Mouse (Mus musculus): ENCODE measurements at regions not wholly inside any gene's neighbourhood (a gene's known extent, or its start where the extent isn't known, plus 50 kb on each side); places are given as distances from the start of the nearest gene placed in this dataset.

GRCm38 (mm10) chr3:18725507-18725906 lies 777.3 kb downstream of the Cypt12 start:
- no peak for TF ChIP-seq CTCF (IDR thresholded peaks at IDR 0.05)
- Histone ChIP-seq H3K9ac (replicated peaks; ENCODE audit: low read length, poor library complexity, severe bottlenecking) (no peak overlapping the region), H3K9me3 (ENCODE audit: low read length) (no peaks in the 10 kb centered on the region), H3K4me1 (ENCODE audit: insufficient read depth, low read length) (no peaks in the 10 kb centered on the region), H3K27ac (ENCODE audit: low read depth, low read length) (no peak overlapping the region), H3K4me3 (ENCODE audit: low read depth, low read length) (no peak overlapping the region), H3K4me2 (ENCODE audit: low read depth, low read length, poor library complexity, severe bottlenecking) (no peak overlapping the region), H3K36me3 (ENCODE audit: insufficient read depth, low read length) (no peaks in the 10 kb centered on the region), H3K27me3 (ENCODE audit: insufficient read depth, low read length) (no peaks in the 10 kb centered on the region)
- DNase-seq (ENCODE audit: low spot score) (no peak), ATAC-seq (ENCODE audit: low FRiP score) (no peak)
- WGBS = 90% methylated on average over 1 of the region's 1 CpGs

DNA sequence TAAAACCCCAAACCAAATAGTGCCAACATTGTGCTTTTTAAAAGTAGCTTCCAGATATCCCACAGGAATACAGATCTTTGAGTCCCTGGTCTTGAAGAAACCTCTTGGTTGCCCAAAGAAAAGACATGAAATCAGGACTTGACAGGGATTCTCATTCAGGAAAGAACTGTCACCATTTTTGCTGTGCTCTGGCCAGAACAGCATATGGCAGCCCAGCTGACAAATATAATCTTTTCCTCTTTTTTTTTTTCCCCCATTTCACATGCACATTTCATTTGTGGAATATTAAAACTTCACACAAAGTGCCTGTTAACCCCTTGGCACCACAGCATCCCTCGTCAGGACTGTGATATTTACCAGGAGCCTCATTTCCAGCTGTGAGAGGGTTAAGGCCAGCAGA lies 783.0 kb downstream of the Cypt12 start:
- TF ChIP-seq CTCF (IDR thresholded peaks at IDR 0.05) = no peak
- no peak overlapping the region for H3K4me2 ChIP-seq (ENCODE audit: low read depth, low read length, poor library complexity, severe bottlenecking)
- H3K27ac ChIP-seq (ENCODE audit: low read depth, low read length) = no peak overlapping the region
- no peaks in the 10 kb centered on the region for H3K27me3 ChIP-seq (ENCODE audit: insufficient read depth, low read length)
- no peaks in the 10 kb centered on the region for H3K4me1 ChIP-seq (ENCODE audit: insufficient read depth, low read length)
- H3K9me3 ChIP-seq (ENCODE audit: low read length) = no peaks in the 10 kb centered on the region
- 45% methylated on average over 1 of the region's 1 CpGs for WGBS
- no peaks in the 10 kb centered on the region for H3K36me3 ChIP-seq (ENCODE audit: insufficient read depth, low read length)
- H3K9ac ChIP-seq (replicated peaks; ENCODE audit: low read length, poor library complexity, severe bottlenecking) = no peak overlapping the region
- no peak overlapping the region for H3K4me3 ChIP-seq (ENCODE audit: low read depth, low read length)
- ATAC-seq (ENCODE audit: low FRiP score) (no peak), DNase-seq (ENCODE audit: low spot score) (no peak)

GRCm38 (mm10) chr3:18731674-18732073 lies 783.5 kb downstream of the Cypt12 start:
- Histone ChIP-seq H3K9me3 (ENCODE audit: low read length) (no peaks in the 10 kb centered on the region), H3K27me3 (ENCODE audit: insufficient read depth, low read length) (no peaks in the 10 kb centered on the region), H3K9ac (replicated peaks; ENCODE audit: low read length, poor library complexity, severe bottlenecking) (no peak overlapping the region), H3K27ac (ENCODE audit: low read depth, low read length) (no peak overlapping the region), H3K4me2 (ENCODE audit: low read depth, low read length, poor library complexity, severe bottlenecking) (no peak overlapping the region), H3K4me1 (ENCODE audit: insufficient read depth, low read length) (no peaks in the 10 kb centered on the region), H3K36me3 (ENCODE audit: insufficient read depth, low read length) (no peaks in the 10 kb centered on the region), H3K4me3 (ENCODE audit: low read depth, low read length) (no peak overlapping the region)
- ATAC-seq (ENCODE audit: low FRiP score) (no peak), DNase-seq (ENCODE audit: low spot score) (no peak)
- WGBS = 73% methylated on average over 2 of the region's 2 CpGs
- TF ChIP-seq CTCF (IDR thresholded peaks at IDR 0.05) = no peak

DNA sequence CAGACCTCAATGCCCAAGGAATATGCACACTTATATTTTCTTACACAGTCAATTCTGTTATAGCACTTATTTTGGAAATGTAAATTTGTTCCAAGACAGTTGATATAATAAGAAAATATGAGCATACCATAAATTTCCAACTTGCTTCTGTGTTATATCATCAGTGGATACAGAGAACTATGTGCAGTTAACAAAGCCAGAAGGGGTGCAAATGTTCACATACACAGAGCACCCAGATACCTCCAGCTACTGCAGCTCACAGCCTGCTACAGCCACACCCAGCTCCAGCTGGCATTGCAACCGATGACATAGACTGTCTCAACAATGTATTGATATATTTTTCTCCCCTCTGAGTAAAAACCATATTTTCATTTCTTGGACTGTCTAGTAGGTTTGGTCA lies 785.3 kb downstream of the Cypt12 start:
- DNase-seq (ENCODE audit: low spot score) = no peak
- no peaks in the 10 kb centered on the region for H3K4me1 ChIP-seq (ENCODE audit: insufficient read depth, low read length)
- no peak overlapping the region for H3K4me2 ChIP-seq (ENCODE audit: low read depth, low read length, poor library complexity, severe bottlenecking)
- no peaks in the 10 kb centered on the region for H3K27me3 ChIP-seq (ENCODE audit: insufficient read depth, low read length)
- H3K4me3 ChIP-seq (ENCODE audit: low read depth, low read length) = no peak overlapping the region
- H3K9ac ChIP-seq (replicated peaks; ENCODE audit: low read length, poor library complexity, severe bottlenecking) = no peak overlapping the region
- ATAC-seq (ENCODE audit: low FRiP score) = no peak
- H3K9me3 ChIP-seq (ENCODE audit: low read length) = no peaks in the 10 kb centered on the region
- 80% methylated on average over 1 of the region's 1 CpGs for WGBS
- no peaks in the 10 kb centered on the region for H3K36me3 ChIP-seq (ENCODE audit: insufficient read depth, low read length)
- no peak for TF ChIP-seq CTCF (IDR thresholded peaks at IDR 0.05)
- no peak overlapping the region for H3K27ac ChIP-seq (ENCODE audit: low read depth, low read length)

DNA sequence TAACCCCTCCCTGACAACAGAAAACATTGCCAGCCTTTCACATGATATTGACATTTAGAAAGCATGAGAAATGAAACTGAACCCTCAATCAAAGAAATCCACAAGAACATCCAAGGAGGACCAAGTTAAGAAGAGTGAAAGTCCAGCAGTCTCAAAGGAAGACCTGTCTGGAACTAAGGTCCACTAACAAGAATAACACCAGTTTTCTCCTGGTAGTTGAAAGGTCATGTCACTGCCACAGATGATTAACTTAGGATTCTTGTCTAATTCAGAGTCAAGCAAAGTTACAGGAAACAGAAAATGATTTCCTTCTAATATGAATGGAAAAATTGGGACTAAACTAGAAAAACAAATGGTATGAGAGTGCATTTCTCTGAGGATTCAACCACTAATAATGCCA lies 790.7 kb downstream of the Cypt12 start:
- Histone ChIP-seq H3K4me2 (ENCODE audit: low read depth, low read length, poor library complexity, severe bottlenecking) (no peak overlapping the region), H3K4me3 (ENCODE audit: low read depth, low read length) (no peak overlapping the region), H3K9ac (replicated peaks; ENCODE audit: low read length, poor library complexity, severe bottlenecking) (no peak overlapping the region), H3K27ac (ENCODE audit: low read depth, low read length) (no peak overlapping the region), H3K27me3 (ENCODE audit: insufficient read depth, low read length) (no peaks in the 10 kb centered on the region), H3K9me3 (ENCODE audit: low read length) (no peaks in the 10 kb centered on the region), H3K36me3 (ENCODE audit: insufficient read depth, low read length) (no peaks in the 10 kb centered on the region), H3K4me1 (ENCODE audit: insufficient read depth, low read length) (no peaks in the 10 kb centered on the region)
- DNase-seq (ENCODE audit: low spot score) (no peak), ATAC-seq (ENCODE audit: low FRiP score) (no peak)
- TF ChIP-seq CTCF (IDR thresholded peaks at IDR 0.05) = no peak

- Histone ChIP-seq H3K9me3 (ENCODE audit: low read length) (no peaks in the 10 kb centered on the region), H3K36me3 (ENCODE audit: insufficient read depth, low read length) (no peaks in the 10 kb centered on the region), H3K27me3 (ENCODE audit: insufficient read depth, low read length) (no peaks in the 10 kb centered on the region), H3K4me3 (ENCODE audit: low read depth, low read length) (no peak overlapping the region), H3K4me2 (ENCODE audit: low read depth, low read length, poor library complexity, severe bottlenecking) (no peak overlapping the region), H3K4me1 (ENCODE audit: insufficient read depth, low read length) (no peaks in the 10 kb centered on the region), H3K27ac (ENCODE audit: low read depth, low read length) (no peak overlapping the region), H3K9ac (replicated peaks; ENCODE audit: low read length, poor library complexity, severe bottlenecking) (no peak overlapping the region)
- ATAC-seq (ENCODE audit: low FRiP score) (no peak), DNase-seq (ENCODE audit: low spot score) (no peak)
- WGBS = 91% methylated on average over 4 of the region's 4 CpGs
- no peak for TF ChIP-seq CTCF (IDR thresholded peaks at IDR 0.05)
Observed at GRCm38 (mm10) chr3:18740344-18740743, 792.1 kb downstream of the Cypt12 start.

DNA sequence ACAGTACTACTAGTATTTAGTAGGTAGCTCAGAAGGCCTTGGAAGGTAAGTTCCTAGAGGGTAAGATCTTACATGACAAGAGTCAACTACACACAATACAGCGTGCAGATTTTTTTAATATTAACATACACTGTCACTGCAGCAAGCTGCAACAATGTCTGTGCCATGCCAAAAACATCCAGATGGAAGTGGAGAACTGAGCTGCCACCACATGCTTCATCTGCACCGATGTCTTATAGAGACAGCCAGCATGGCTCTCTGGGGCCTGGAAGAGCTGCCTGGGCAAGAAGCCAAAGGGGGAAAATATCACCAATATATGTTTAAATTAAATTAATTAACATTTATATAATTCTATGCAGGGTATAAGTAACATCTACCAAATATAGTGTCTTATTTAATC lies 795.3 kb downstream of the Cypt12 start:
- DNase-seq (ENCODE audit: low spot score) = peak; percentile 21

More for the DNA sequence above, 795.3 kb downstream of the Cypt12 start:
- Histone ChIP-seq H3K4me3 (ENCODE audit: low read depth, low read length) (no peak overlapping the region), H3K27ac (ENCODE audit: low read depth, low read length) (no peak overlapping the region), H3K27me3 (ENCODE audit: insufficient read depth, low read length) (no peaks in the 10 kb centered on the region), H3K4me1 (ENCODE audit: insufficient read depth, low read length) (no peaks in the 10 kb centered on the region), H3K36me3 (ENCODE audit: insufficient read depth, low read length) (no peaks in the 10 kb centered on the region), H3K4me2 (ENCODE audit: low read depth, low read length, poor library complexity, severe bottlenecking) (no peak overlapping the region), H3K9me3 (ENCODE audit: low read length) (no peaks in the 10 kb centered on the region), H3K9ac (replicated peaks; ENCODE audit: low read length, poor library complexity, severe bottlenecking) (no peak overlapping the region)
- no peak for TF ChIP-seq CTCF (IDR thresholded peaks at IDR 0.05)
- WGBS = 93% methylated on average over 2 of the region's 2 CpGs
- ATAC-seq (ENCODE audit: low FRiP score) = no peak

Data from midbrain, postnatal 0 days (tissue).